Mouse (Mus musculus): ENCODE measurements at regions not wholly inside any gene's neighbourhood (a gene's known extent, or its start where the extent isn't known, plus 50 kb on each side); places are given as distances from the start of the nearest gene placed in this dataset.

GRCm38 (mm10) chr13:44636008-44636335 lies 93.3 kb upstream of the Jarid2 start:
- TF ChIP-seq POLR2A (IDR thresholded peaks at IDR 0.05; ENCODE audit: borderline replicate concordance, extremely low read depth, insufficient read depth, insufficient read length, poor library complexity, severe bottlenecking), result no peak
- TF ChIP-seq CTCF (IDR thresholded peaks at IDR 0.05; ENCODE audit: borderline replicate concordance, extremely low read depth, insufficient read depth, insufficient read length), result no peak

Data from brain, embryonic 14.5 days (tissue).